Mouse (Mus musculus) erythroblast, embryonic 14.5 days (primary cell): ENCODE data around the gene Gm49380.

ENCODE experiments used
- GATA1 ChIP-seq: IDR thresholded peaks from 2 replicates; pipeline ENCODE4 v1.6.1; 2012; ENCODE audit warnings: low read length, inconsistent platforms, mixed read lengths
- TAL1 ChIP-seq: IDR thresholded peaks from 3 replicates; pipeline ENCODE4 v1.6.1; 2012; ENCODE audit warnings: low read length, inconsistent platforms, mixed read lengths

DNA sequence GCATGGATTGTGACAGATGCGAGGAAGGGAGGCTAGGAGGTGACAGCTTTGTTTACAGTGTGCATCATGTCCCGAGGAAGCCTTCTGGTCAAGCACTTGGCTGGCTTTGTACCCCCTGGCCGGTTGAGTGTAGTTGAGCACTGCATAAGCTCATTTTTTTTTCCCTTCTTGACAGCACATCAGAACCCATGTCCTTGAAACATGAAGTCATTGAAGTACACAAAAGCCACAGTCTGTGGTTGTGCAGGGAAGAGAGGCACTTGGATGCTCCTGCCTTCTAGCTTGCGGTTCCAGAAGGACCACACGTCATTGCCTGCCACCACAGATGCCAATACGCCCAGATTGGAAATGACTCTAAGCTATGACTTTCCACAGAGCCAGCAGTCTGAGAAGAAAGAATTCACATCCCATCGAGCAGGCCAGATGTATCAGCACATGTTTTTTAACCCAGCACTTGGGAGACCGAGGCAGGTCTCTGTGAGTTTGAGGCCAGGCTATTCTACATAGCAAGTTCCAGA, 6.7 kb upstream of the Gm49380 start:
- no peak for TF ChIP-seq TAL1
- no peak for TF ChIP-seq GATA1
